In the genomic region with DNA sequence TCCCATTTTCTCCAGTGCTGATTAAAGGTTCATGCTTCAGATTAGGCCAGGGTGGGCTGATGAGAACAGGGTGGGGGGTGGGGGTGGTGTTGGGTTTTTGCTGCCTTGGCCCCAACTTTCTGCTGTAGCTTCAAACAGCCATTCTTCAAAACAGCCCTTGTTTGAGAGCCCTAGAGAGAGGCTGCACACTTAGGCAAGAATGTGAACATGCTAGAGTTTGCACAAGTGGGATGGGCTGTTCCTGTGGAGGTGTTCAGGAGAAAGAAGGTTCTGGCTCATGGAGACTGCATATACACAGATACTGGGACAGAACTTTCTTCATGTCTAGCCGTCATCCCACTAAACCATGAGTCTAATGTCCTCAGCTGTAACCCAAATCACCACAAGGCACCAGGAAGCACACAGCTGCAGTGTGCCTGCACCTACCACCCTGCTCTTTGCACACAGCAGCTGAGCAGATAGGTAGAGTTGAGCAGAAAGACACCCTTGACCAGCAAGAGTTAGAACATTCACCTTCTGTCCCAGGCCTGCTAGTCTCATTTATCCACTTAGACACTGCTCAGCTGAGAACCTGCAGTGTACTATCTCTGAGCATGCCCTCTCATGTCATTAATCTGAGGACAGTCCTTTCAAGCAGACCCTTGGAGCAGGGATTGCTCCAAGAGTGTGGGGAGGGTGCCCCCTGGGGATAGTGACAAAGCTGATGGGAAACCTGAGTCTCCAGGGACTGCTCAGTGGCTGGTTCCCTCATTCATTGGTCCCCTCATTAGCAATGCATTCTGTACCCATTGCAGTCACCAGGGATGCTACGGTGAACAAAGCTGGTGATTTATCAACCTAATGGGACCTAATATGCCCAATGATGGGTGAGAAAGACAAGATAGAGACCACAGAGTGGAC, we compare ENCODE assay signal across 26 mouse cellular contexts. TPM values are rescaled to one million over a fixed set of nuclear protein-coding genes. Genes with fewer than 3 reads are reported as not detected.
DNase-seq lines count a peak whose midpoint lies in the region; ATAC-seq and TF ChIP-seq lines count a peak whose summit lies in the region.
"Had no signal": no experiment of that assay in that cellular context is flagged by ENCODE, and none has a peak within 500 bp of the region (broad histone marks: within the 10 kb centered on the region; RNA-seq: fewer than 3 reads in every experiment).

No protein-coding gene starts in this region.

- no peaks in the 10 kb centered on the region for H3K36me3 ChIP-seq in heart, postnatal 0 days (replicated peaks; ENCODE audit: control insufficient read depth, insufficient read depth, low read length)
- H3K36me3 ChIP-seq in heart, embryonic 12.5 days = no peaks in the 10 kb centered on the region
- no peaks in the 10 kb centered on the region for H3K36me3 ChIP-seq in midbrain, embryonic 11.5 days (ENCODE audit: control insufficient read depth, insufficient read depth, low read length)
- no peaks in the 10 kb centered on the region for H3K36me3 ChIP-seq in midbrain, embryonic 16.5 days (ENCODE audit: control insufficient read depth, insufficient read depth, low read length)
- no peaks in the 10 kb centered on the region for H3K36me3 ChIP-seq in midbrain, embryonic 14.5 days (ENCODE audit: control insufficient read depth, insufficient read depth, low read length)
- H3K36me3 ChIP-seq: embryonic facial prominence, embryonic 10.5 days; forebrain, embryonic 15.5 days; G1E; hindbrain, embryonic 10.5 days; limb, embryonic 12.5 days; liver, embryonic 12.5 days; neural tube, embryonic 15.5 days had no signal

- TF ChIP-seq CTCF in heart, postnatal 0 days (IDR thresholded peaks at IDR 0.05; ENCODE audit: low read depth) = no peak

- H3K4me2 ChIP-seq in heart, postnatal 0 days (ENCODE audit: low read depth, low read length) = peak overlapping the region; percentile 11; the same call in 1 of the 2 replicates
- H3K4me2 ChIP-seq in heart, embryonic 12.5 days = no peak overlapping the region
- H3K4me2 ChIP-seq in midbrain, embryonic 11.5 days = no peak overlapping the region
- H3K4me2 ChIP-seq in midbrain, embryonic 16.5 days (ENCODE audit: low read length) = no peak overlapping the region
- H3K4me2 ChIP-seq in midbrain, embryonic 14.5 days (ENCODE audit: low read length) = no peak overlapping the region
- H3K4me2 ChIP-seq: forebrain, embryonic 15.5 days; limb, embryonic 12.5 days; liver, embryonic 12.5 days; lung, embryonic 14.5 days; neural tube, embryonic 15.5 days had no signal

- TF ChIP-seq EP300 in heart, postnatal 0 days (IDR thresholded peaks at IDR 0.05; ENCODE audit: low read depth) = no peak

- H3K9me3 ChIP-seq in heart, postnatal 0 days (replicated peaks; ENCODE audit: control insufficient read depth, low read length) = no peaks in the 10 kb centered on the region
- H3K9me3 ChIP-seq in heart, embryonic 12.5 days (replicated peaks) = 0 out of 2 replicates have a peak, but pooled peaks cover 3% of the 10 kb centered on the region
- no peaks in the 10 kb centered on the region for H3K9me3 ChIP-seq in midbrain, embryonic 11.5 days (ENCODE audit: control insufficient read depth, low read length)
- no peaks in the 10 kb centered on the region for H3K9me3 ChIP-seq in midbrain, embryonic 16.5 days (replicated peaks; ENCODE audit: control insufficient read depth, low read length, poor library complexity, severe bottlenecking)
- no peaks in the 10 kb centered on the region for H3K9me3 ChIP-seq in midbrain, embryonic 14.5 days (ENCODE audit: control insufficient read depth, low read length)
- H3K9me3 ChIP-seq: embryonic facial prominence, embryonic 10.5 days; forebrain, embryonic 15.5 days; G1E; hindbrain, embryonic 10.5 days; limb, embryonic 12.5 days; liver, embryonic 12.5 days had no signal

- ATAC-seq in heart, postnatal 0 days (ENCODE audit: insufficient read depth, low read depth) = no peak
- no peak for ATAC-seq in heart, embryonic 12.5 days (ENCODE audit: insufficient number of reproducible peaks, low FRiP score)
- ATAC-seq in midbrain, embryonic 11.5 days (ENCODE audit: low FRiP score) = no peak
- no peak for ATAC-seq in midbrain, embryonic 16.5 days
- no peak for ATAC-seq in midbrain, embryonic 14.5 days (ENCODE audit: low FRiP score, low TSS enrichment)
- ATAC-seq: forebrain, embryonic 15.5 days; hindbrain, embryonic 16.5 days; intestine, embryonic 16.5 days; liver, embryonic 12.5 days had no signal

- WGBS in heart, postnatal 0 days = 69% methylated on average over 2 of the region's 2 CpGs
- 66% methylated on average over 2 of the region's 2 CpGs for WGBS in heart, embryonic 12.5 days
- WGBS in midbrain, embryonic 11.5 days = 72% methylated on average over 2 of the region's 2 CpGs
- WGBS in midbrain, embryonic 16.5 days = 74% methylated on average over 2 of the region's 2 CpGs
- 67% methylated on average over 2 of the region's 2 CpGs for WGBS in midbrain, embryonic 14.5 days

- H3K4me3 ChIP-seq in heart, postnatal 0 days (ENCODE audit: low read depth, low read length) = no peak overlapping the region
- H3K4me3 ChIP-seq in heart, embryonic 12.5 days = no peak overlapping the region
- H3K4me3 ChIP-seq in midbrain, embryonic 11.5 days (ENCODE audit: low read depth, low read length) = no peak overlapping the region
- no peak overlapping the region for H3K4me3 ChIP-seq in midbrain, embryonic 16.5 days (ENCODE audit: low read depth, low read length)
- no peak overlapping the region for H3K4me3 ChIP-seq in midbrain, embryonic 14.5 days (replicated peaks; ENCODE audit: low read depth, low read length)
- H3K4me3 ChIP-seq: embryonic facial prominence, embryonic 10.5 days; forebrain, embryonic 15.5 days; heart, adult 2 months; hindbrain, embryonic 10.5 days; limb, embryonic 12.5 days; liver, embryonic 12.5 days; neural tube, embryonic 15.5 days had no signal

- 0 out of 2 replicates have a peak overlapping the region, but pooled peaks have one; percentile 5 for H3K9ac ChIP-seq in heart, postnatal 0 days (replicated peaks; ENCODE audit: low read depth, low read length)
- no peak overlapping the region for H3K9ac ChIP-seq in heart, embryonic 12.5 days
- H3K9ac ChIP-seq in midbrain, embryonic 11.5 days (ENCODE audit: low read length) = no peak overlapping the region
- no peak overlapping the region for H3K9ac ChIP-seq in midbrain, embryonic 16.5 days (ENCODE audit: low read depth, low read length)
- no peak overlapping the region for H3K9ac ChIP-seq in midbrain, embryonic 14.5 days (replicated peaks; ENCODE audit: low read length)
- H3K9ac ChIP-seq: forebrain, embryonic 15.5 days; limb, embryonic 12.5 days; liver, embryonic 12.5 days; lung, embryonic 14.5 days; neural tube, embryonic 15.5 days had no signal

- H3K27me3 ChIP-seq in heart, postnatal 0 days (ENCODE audit: control insufficient read depth, insufficient read depth, low read length) = no peaks in the 10 kb centered on the region
- H3K27me3 ChIP-seq in heart, embryonic 12.5 days (replicated peaks) = no peaks in the 10 kb centered on the region
- H3K27me3 ChIP-seq in midbrain, embryonic 11.5 days (ENCODE audit: control insufficient read depth, insufficient read depth, low read length) = no peaks in the 10 kb centered on the region
- no peaks in the 10 kb centered on the region for H3K27me3 ChIP-seq in midbrain, embryonic 16.5 days (ENCODE audit: control insufficient read depth, insufficient read depth, low read depth, low read length)
- no peaks in the 10 kb centered on the region for H3K27me3 ChIP-seq in midbrain, embryonic 14.5 days (ENCODE audit: control insufficient read depth, insufficient read depth, low read length)
- H3K27me3 ChIP-seq: forebrain, embryonic 15.5 days; limb, embryonic 12.5 days; neural tube, embryonic 15.5 days had no signal

- DNase-seq in heart, postnatal 0 days (ENCODE audit: low spot score) = no peak
- peak; percentile 26 for DNase-seq in midbrain, embryonic 11.5 days (ENCODE audit: low spot score, missing footprints)
- peak; percentile 61 for DNase-seq in A20 (ENCODE audit: low read depth, low spot score)
- DNase-seq in induced T-regulatory cell, adult 2 months (ENCODE audit: low read depth) = peak; percentile 54
- DNase-seq in right cerebral cortex, postnatal 25 days = no peak
- DNase-seq in midbrain, embryonic 14.5 days = no peak
- DNase-seq: adrenal gland, adult 2 months; cerebellum, adult 11-12 months; cerebellum, postnatal 10 days; gastrocnemius, postnatal 25 days; heart, postnatal 10 days; kidney, adult 9 months; kidney, postnatal 14 days; lung, embryonic 14.5 days had no signal

- H3K27ac ChIP-seq in heart, postnatal 0 days (ENCODE audit: low read depth) = peak overlapping the region; percentile 6; the same call in 1 of the 2 replicates
- no peak overlapping the region for H3K27ac ChIP-seq in heart, embryonic 12.5 days (ENCODE audit: poor library complexity, severe bottlenecking)
- no peak overlapping the region for H3K27ac ChIP-seq in midbrain, embryonic 11.5 days (ENCODE audit: low read depth, low read length)
- no peak overlapping the region for H3K27ac ChIP-seq in midbrain, embryonic 16.5 days (ENCODE audit: low read length)
- H3K27ac ChIP-seq in midbrain, embryonic 14.5 days (replicated peaks; ENCODE audit: low read depth, low read length) = no peak overlapping the region
- H3K27ac ChIP-seq: embryonic facial prominence, embryonic 10.5 days; forebrain, embryonic 15.5 days; heart, adult 2 months; hindbrain, embryonic 10.5 days; limb, embryonic 12.5 days; liver, embryonic 12.5 days; neural tube, embryonic 15.5 days had no signal

- H3K4me1 ChIP-seq in heart, postnatal 0 days (ENCODE audit: control insufficient read depth, insufficient read depth) = no peaks in the 10 kb centered on the region
- H3K4me1 ChIP-seq in heart, embryonic 12.5 days (replicated peaks) = peaks cover 10% of the 10 kb centered on the region
- no peaks in the 10 kb centered on the region for H3K4me1 ChIP-seq in midbrain, embryonic 11.5 days (ENCODE audit: control insufficient read depth, insufficient read depth, low read length)
- H3K4me1 ChIP-seq in midbrain, embryonic 16.5 days (ENCODE audit: control insufficient read depth, insufficient read depth, low read length) = no peaks in the 10 kb centered on the region
- no peaks in the 10 kb centered on the region for H3K4me1 ChIP-seq in midbrain, embryonic 14.5 days (ENCODE audit: control insufficient read depth, insufficient read depth, low read length)
- H3K4me1 ChIP-seq: forebrain, embryonic 15.5 days; limb, embryonic 12.5 days; neural tube, embryonic 15.5 days had no signal

RNA-seq across cellular contexts. Expression of a gene that starts 3.3 kb away (rescaled TPM):
- total RNA-seq in heart, postnatal 0 days (2014; rRNA removed; ENCODE audit: low replicate concordance) = 0.19 TPM in 1 of 2 replicates, not detected in the other
- polyA plus RNA-seq in heart, postnatal 0 days (2015; fragmentation: Nextera tagmentation; extraction: Ambion mirVana) = 0.12 and 0.19 TPM in 2 replicates
- 0.18 and 0.23 TPM in 2 replicates for polyA plus RNA-seq in heart, embryonic 12.5 days (2016; fragmentation: Nextera tagmentation; extraction: Ambion mirVana)
- polyA plus RNA-seq in midbrain, embryonic 11.5 days (2014; fragmentation: Nextera tagmentation; extraction: Ambion mirVana) = 0.36 and 0.43 TPM in 2 replicates
- polyA plus RNA-seq in midbrain, embryonic 16.5 days (2015; fragmentation: Nextera tagmentation; extraction: Ambion mirVana) = 0.28 and 0.41 TPM in 2 replicates
- polyA plus RNA-seq in midbrain, embryonic 14.5 days (2014; fragmentation: Nextera tagmentation; extraction: Ambion mirVana) = 0.13 TPM in 1 of 2 replicates, not detected in the other

RNA-seq across cellular contexts. Expression of a gene that starts 54.6 kb away (rescaled TPM):
- total RNA-seq in heart, postnatal 0 days (2014; rRNA removed; ENCODE audit: low replicate concordance) = 19.5 and 30.7 TPM in 2 replicates
- polyA plus RNA-seq in heart, postnatal 0 days (2015; fragmentation: Nextera tagmentation; extraction: Ambion mirVana) = 4.8 and 5.1 TPM in 2 replicates
- polyA plus RNA-seq in heart, embryonic 12.5 days (2016; fragmentation: Nextera tagmentation; extraction: Ambion mirVana) = 3.5 and 3.8 TPM in 2 replicates
- 2.6 and 3.5 TPM in 2 replicates for polyA plus RNA-seq in midbrain, embryonic 11.5 days (2014; fragmentation: Nextera tagmentation; extraction: Ambion mirVana)
- 5.1 and 5.2 TPM in 2 replicates for polyA plus RNA-seq in midbrain, embryonic 16.5 days (2015; fragmentation: Nextera tagmentation; extraction: Ambion mirVana)
- 2.4 and 4.7 TPM in 2 replicates for polyA plus RNA-seq in midbrain, embryonic 14.5 days (2014; fragmentation: Nextera tagmentation; extraction: Ambion mirVana)

Comparison
In these comparisons a context has a peak if more than half of its experiments do, and no peak if none do; other contexts are left out.
1. DNase-seq: peak in midbrain, embryonic 11.5 days (single experiment), A20 (single experiment) and induced T-regulatory cell, adult 2 months (single experiment); none in heart, postnatal 0 days (single experiment), right cerebral cortex, postnatal 25 days (single experiment) and midbrain, embryonic 14.5 days (single experiment).